Mouse (Mus musculus): ENCODE data around the gene Tagln2.

Gene Tagln2

DNA sequence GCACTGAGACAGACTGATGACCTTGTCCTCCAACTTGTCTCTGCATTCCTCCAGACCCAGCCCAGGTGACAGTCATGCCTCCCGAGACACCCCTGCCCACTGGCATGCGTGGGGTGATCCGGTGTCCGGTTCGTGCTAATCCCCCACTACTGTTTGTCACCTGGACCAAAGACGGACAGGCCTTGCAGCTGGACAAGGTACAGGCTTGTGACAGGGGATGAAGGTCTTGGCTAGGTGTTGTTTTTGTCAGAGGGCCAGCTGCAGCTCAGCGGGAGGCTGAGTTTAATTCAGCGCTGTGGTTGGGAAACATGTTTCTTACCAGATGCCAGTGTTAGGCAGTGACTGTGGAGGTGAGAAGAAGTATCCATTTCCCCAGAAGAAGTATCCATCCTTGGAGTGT is 7.8 kb upstream of the Tagln2 start:
- no peak for TF ChIP-seq CTCF (conservative IDR thresholded peaks at IDR 0.05; ENCODE audit: low read length)
- no peak for TF ChIP-seq NANOG (IDR thresholded peaks at IDR 0.05; ENCODE audit: borderline replicate concordance, low read length)
- no peak for TF ChIP-seq POU5F1 (IDR thresholded peaks at IDR 0.05; ENCODE audit: borderline replicate concordance, low read length)
- Histone ChIP-seq H3K4me3 (replicated peaks; ENCODE audit: low read length) (no peak overlapping the region), H3K9me3 (ENCODE audit: low read length) (no peaks in the 10 kb centered on the region), H3K27me3 (ENCODE audit: insufficient read depth, low read length) (peaks cover 8% of the 10 kb centered on the region), H3K36me3 (ENCODE audit: insufficient read depth, low read length) (peaks cover 63% of the 10 kb centered on the region), H3K4me1 (replicated peaks; ENCODE audit: low read depth, low read length) (peaks cover 52% of the 10 kb centered on the region)

DNA sequence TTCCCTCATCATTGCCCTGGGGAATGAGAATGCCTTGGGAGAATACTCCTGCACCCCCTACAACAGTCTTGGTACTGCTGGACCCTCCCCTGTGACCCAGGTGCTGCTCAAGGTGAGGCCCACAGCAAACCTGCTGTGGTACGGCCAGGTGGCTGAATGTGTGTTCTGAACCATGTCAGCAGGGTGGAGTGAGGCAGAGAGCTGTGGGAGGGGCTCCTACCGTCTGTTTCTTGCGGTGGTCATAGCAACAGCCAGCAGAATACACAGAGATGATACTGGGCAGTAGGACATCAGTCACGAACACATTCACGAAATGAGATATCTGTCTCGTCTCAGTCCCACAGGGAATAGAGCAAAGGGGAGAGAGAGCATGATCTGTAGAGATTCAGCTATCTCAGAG is 6.3 kb upstream of the Tagln2 start:
- H3K36me3 ChIP-seq (ENCODE audit: insufficient read depth, low read length): peaks cover 65% of the 10 kb centered on the region
- no peaks in the 10 kb centered on the region for H3K9me3 ChIP-seq (ENCODE audit: low read length)
- TF ChIP-seq POU5F1 (IDR thresholded peaks at IDR 0.05; ENCODE audit: borderline replicate concordance, low read length) (no peak), CTCF (conservative IDR thresholded peaks at IDR 0.05; ENCODE audit: low read length) (no peak), NANOG (IDR thresholded peaks at IDR 0.05; ENCODE audit: borderline replicate concordance, low read length) (no peak)
- peaks cover 13% of the 10 kb centered on the region for H3K27me3 ChIP-seq (ENCODE audit: insufficient read depth, low read length)
- H3K4me1 ChIP-seq (replicated peaks; ENCODE audit: low read depth, low read length): peaks cover 67% of the 10 kb centered on the region
- no peak overlapping the region for H3K4me3 ChIP-seq (replicated peaks; ENCODE audit: low read length)

DNA sequence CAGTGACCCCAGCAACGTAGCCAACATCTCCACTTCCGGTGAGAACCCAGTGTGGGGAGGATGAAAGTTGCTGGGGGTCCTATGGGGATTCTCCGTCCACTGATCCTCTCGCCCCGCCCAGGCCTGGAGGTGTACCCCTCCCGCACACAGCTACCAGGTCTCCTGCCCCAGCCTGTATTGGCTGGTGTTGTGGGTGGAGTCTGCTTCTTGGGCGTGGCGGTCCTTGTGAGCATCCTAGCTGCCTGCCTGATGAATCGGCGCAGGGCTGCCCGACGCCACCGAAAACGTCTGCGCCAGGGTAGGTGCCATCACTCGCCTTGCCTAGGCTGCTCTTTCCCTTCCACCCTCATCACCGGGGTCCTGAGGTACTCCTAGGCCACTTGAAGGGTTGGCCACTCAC is 3.8 kb upstream of the Tagln2 start:
- H3K4me3 ChIP-seq (replicated peaks; ENCODE audit: low read length): peak overlapping the region; percentile 61
- no peaks in the 10 kb centered on the region for H3K9me3 ChIP-seq (ENCODE audit: low read length)
- H3K36me3 ChIP-seq (ENCODE audit: insufficient read depth, low read length): peaks cover 65% of the 10 kb centered on the region
- peaks cover 70% of the 10 kb centered on the region for H3K4me1 ChIP-seq (replicated peaks; ENCODE audit: low read depth, low read length)
- peaks cover 16% of the 10 kb centered on the region for H3K27me3 ChIP-seq (ENCODE audit: insufficient read depth, low read length)
- TF ChIP-seq POU5F1 (IDR thresholded peaks at IDR 0.05; ENCODE audit: borderline replicate concordance, low read length): no peak
- TF ChIP-seq CTCF (conservative IDR thresholded peaks at IDR 0.05; ENCODE audit: low read length): no peak
- no peak for TF ChIP-seq NANOG (IDR thresholded peaks at IDR 0.05; ENCODE audit: borderline replicate concordance, low read length)

DNA sequence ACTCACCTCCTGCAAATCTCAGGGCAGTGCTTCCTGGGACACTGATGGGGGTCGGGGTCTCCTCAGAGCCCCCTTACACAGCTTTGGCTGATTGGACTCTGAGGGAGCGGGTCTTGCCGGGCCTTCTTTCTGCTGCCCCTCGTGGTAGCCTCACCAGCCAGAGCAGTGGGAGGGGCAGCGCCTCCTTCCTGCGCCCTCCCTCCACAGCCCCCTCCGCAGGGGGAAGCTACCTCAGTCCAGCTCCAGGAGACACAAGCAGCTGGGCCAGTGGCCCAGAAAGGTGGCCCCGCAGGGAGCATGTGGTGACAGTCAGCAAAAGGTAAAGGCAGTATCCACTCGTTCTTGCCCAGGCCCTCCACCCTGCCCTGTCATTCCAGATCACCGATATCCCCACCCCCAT is 2.4 kb upstream of the Tagln2 start:
- Histone ChIP-seq H3K27me3 (ENCODE audit: insufficient read depth, low read length) (peaks cover 16% of the 10 kb centered on the region), H3K36me3 (ENCODE audit: insufficient read depth, low read length) (peaks cover 51% of the 10 kb centered on the region), H3K9me3 (ENCODE audit: low read length) (no peaks in the 10 kb centered on the region), H3K4me1 (replicated peaks; ENCODE audit: low read depth, low read length) (peaks cover 80% of the 10 kb centered on the region), H3K4me3 (replicated peaks; ENCODE audit: low read length) (no peak overlapping the region)
- TF ChIP-seq CTCF (conservative IDR thresholded peaks at IDR 0.05; ENCODE audit: low read length) (no peak), NANOG (IDR thresholded peaks at IDR 0.05; ENCODE audit: borderline replicate concordance, low read length) (no peak)

DNA sequence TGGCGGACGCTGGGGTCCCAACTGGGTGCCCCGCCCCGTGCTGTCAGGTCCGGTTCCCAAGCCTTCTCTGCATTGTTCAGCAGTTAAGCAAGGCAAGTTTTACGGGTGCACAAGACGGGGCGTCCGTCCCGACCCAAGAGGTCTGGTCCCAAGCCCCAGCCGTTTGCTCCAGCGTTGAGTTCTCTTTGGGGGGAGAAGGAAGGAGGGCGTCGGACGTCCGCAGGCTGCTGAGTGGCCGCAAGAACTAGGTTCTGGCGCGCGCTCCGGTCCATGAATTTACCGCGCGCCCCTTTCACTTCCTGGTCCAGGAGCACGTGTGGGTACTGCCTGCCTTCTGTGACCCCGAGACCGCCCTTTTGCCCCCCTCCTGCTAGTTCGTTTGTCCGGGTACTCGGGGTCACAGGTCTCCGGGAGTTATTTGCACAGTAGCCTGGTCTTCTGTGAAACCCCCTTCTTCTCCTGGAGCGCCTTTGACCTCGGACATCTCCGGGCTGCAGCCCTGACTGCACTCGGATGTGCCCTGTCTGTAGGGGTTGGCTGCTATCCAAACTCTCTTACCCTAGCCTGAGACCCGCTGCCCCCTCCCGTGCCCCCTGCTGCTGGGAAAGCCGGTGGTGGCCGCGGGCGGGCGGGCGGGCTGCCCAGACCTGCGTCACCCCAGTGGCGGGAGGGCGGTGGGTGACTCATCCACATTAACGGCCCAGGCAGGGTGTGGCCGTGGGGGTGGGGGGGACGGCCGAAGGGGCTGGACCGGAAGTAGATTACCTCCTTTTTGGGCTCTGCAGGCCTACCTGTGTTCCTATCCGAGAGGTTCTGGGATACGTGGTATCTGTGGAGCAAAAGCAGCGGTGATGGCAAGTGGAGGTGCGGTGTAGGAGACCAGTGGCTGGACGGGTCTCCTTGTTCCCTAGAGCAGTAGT is 864 bp downstream of the Tagln2 start:
- TF ChIP-seq NANOG (IDR thresholded peaks at IDR 0.05; ENCODE audit: borderline replicate concordance, low read length): no peak
- peaks cover 34% of the 10 kb centered on the region for H3K36me3 ChIP-seq (ENCODE audit: insufficient read depth, low read length)
- no peaks in the 10 kb centered on the region for H3K9me3 ChIP-seq (ENCODE audit: low read length)
- H3K4me1 ChIP-seq (replicated peaks; ENCODE audit: low read depth, low read length): peaks cover 88% of the 10 kb centered on the region
- peak overlapping the region; percentile 87 for H3K4me3 ChIP-seq (replicated peaks; ENCODE audit: low read length)
- peaks cover 17% of the 10 kb centered on the region for H3K27me3 ChIP-seq (ENCODE audit: insufficient read depth, low read length)

DNA sequence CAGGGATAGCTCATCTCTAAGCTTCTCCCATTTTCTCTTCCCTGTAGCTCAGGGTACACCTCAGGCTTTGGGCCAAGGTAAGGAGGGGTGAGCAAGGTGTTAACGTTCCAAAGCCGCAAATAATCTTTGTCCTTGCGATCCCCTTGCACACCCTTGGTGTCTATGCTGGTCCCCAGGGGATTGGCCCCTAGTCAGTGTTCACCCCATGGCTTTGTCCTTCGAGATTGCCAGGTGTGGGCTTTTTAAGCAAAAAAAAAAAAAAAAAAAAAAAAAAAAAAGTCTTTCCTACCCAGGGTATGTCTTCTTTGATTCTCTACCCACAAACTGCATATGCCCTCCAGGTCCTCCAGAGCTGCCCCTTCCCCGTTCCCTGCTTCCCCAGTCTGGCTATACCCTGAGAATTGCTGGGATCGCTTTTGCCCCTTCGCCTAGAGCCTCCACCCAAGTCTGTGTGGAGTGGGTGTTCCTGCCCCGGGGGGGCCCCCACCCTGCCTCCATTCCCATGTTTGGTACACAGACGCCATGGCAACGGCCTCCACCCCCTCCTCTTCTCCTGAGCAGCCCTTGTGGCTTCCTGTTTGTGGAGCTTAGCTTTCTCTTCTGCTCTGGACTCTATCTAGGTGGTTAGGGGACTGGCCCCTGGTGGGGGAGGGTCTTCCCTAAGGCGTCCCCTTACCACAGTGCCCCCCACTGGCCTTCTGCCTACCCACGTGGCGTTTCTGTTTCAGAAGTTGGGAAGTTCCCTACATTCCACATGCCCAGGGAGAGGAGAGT is 1.7 kb downstream of the Tagln2 start:
- H3K4me1 ChIP-seq (replicated peaks; ENCODE audit: low read depth, low read length): peaks cover 81% of the 10 kb centered on the region
- H3K27me3 ChIP-seq (ENCODE audit: insufficient read depth, low read length): peaks cover 12% of the 10 kb centered on the region
- peak overlapping the region; percentile 87 for H3K4me3 ChIP-seq (replicated peaks; ENCODE audit: low read length)
- TF ChIP-seq POU5F1 (IDR thresholded peaks at IDR 0.05; ENCODE audit: borderline replicate concordance, low read length) (no peak), NANOG (IDR thresholded peaks at IDR 0.05; ENCODE audit: borderline replicate concordance, low read length) (no peak), CTCF (conservative IDR thresholded peaks at IDR 0.05; ENCODE audit: low read length) (no peak)
- H3K36me3 ChIP-seq (ENCODE audit: insufficient read depth, low read length): peaks cover 38% of the 10 kb centered on the region
- no peaks in the 10 kb centered on the region for H3K9me3 ChIP-seq (ENCODE audit: low read length)

DNA sequence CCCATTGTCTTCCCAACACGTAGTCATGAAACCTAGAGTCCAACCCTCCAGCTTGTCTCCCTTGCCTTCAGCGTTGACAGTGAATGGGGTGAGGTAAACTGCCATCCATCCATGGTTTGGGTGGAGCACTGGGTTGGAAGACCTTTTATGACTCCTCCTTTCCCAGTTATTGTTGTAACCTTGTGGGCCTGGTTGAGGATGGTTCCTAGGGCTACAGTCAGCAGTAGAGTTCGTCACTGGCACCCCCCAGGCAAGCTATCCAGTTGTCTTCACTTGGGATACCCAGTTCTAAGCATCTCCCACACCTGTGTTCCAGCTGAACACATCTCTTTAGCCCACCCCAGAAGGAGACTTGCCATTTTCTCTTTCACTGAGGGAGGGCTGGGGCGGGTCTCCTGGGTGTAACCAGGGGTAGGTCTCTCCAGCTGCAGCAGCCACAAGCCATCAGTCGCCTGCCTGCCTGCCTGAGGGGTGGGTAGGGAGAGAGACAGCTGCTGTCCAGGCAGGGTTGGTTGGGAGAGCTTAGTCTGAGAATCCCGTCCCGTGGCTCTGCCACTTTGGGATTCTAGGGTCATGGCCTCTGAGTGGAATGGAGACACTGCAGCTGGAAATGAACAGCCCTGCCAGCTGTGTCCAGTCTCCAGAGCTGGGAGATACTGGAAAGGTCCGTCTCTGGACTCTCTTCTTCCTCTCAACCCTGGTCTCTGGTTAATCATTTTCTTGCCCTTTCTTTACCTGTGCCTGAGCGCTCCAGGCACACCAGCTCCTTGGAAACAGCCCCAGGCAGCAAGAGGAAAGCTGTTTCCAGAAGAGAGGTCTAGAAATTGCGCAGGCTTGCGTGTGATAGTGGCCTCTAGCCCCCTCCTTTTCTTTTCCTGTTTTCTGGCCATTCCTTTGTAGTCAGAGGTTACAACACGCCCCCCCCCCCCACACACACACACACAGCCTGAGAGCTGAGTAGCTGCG is 2.6 kb downstream of the Tagln2 start:
- H3K4me1 ChIP-seq (replicated peaks; ENCODE audit: low read depth, low read length): peaks cover 78% of the 10 kb centered on the region
- H3K9me3 ChIP-seq (ENCODE audit: low read length): no peaks in the 10 kb centered on the region
- peaks cover 38% of the 10 kb centered on the region for H3K36me3 ChIP-seq (ENCODE audit: insufficient read depth, low read length)
- no peak for TF ChIP-seq POU5F1 (IDR thresholded peaks at IDR 0.05; ENCODE audit: borderline replicate concordance, low read length)
- no peak for TF ChIP-seq NANOG (IDR thresholded peaks at IDR 0.05; ENCODE audit: borderline replicate concordance, low read length)
- no peak for TF ChIP-seq CTCF (conservative IDR thresholded peaks at IDR 0.05; ENCODE audit: low read length)
- peaks cover 12% of the 10 kb centered on the region; the same call in 1 of the 2 replicates for H3K27me3 ChIP-seq (ENCODE audit: insufficient read depth, low read length)
- peak overlapping the region; percentile 87 for H3K4me3 ChIP-seq (replicated peaks; ENCODE audit: low read length)
